Mouse (Mus musculus) myocyte (in vitro differentiated cells): ENCODE data around the gene Prr19. TPM values are rescaled to one million over a fixed set of nuclear protein-coding genes. Genes with fewer than 3 reads are reported as not detected.
A peak's percentile ranks its signal among the peaks of the same experiment; 100 is the strongest.

Experiments
- H3K27me3 ChIP-seq: one replicate; pipeline ENCODE4 v1.6.1; 2011; ENCODE audit not compliant: control insufficient read depth, insufficient read depth, insufficient read length
- H3K36me3 ChIP-seq: one replicate; pipeline ENCODE4 v1.6.1; 2011; ENCODE audit not compliant: control insufficient read depth, insufficient read depth
- H3K4me2 ChIP-seq: one replicate; pipeline ENCODE4 v1.6.1; 2011; ENCODE audit warnings: low read depth, control low read depth
- H3K4me3 ChIP-seq: one replicate; pipeline ENCODE4 v1.5.1; 2011; ENCODE audit warnings: mild to moderate bottlenecking, control low read depth, moderate library complexity
- H3K79me2 ChIP-seq: one replicate; pipeline ENCODE4 v1.6.1; 2011; ENCODE audit not compliant: control insufficient read depth, insufficient read depth
- H3ac ChIP-seq: one replicate; pipeline ENCODE4 v1.6.1; 2011; ENCODE audit not compliant: control insufficient read depth, insufficient read length
- CEBPB ChIP-seq: IDR thresholded peaks from 2 replicates; pipeline ENCODE4 v1.6.1; 2011; ENCODE audit warnings: mild to moderate bottlenecking, moderate library complexity; ENCODE audit not compliant: poor library complexity, insufficient read depth, severe bottlenecking
- E2F4 ChIP-seq: IDR thresholded peaks from one replicate; pipeline ENCODE4 v1.6.1; 2011; ENCODE audit warnings: mild to moderate bottlenecking, control low read depth, moderate library complexity; ENCODE audit not compliant: insufficient read depth
- MAX ChIP-seq: IDR thresholded peaks from one replicate; pipeline ENCODE4 v1.6.1; 2011; ENCODE audit warnings: low read depth, mild to moderate bottlenecking, control low read depth
- MYOD1 ChIP-seq, 3 experiments: IDR thresholded peaks; one replicate each; pipeline ENCODE4 v1.6.1; 2011; ENCODE audit warnings: control low read depth in 2 of 3, low read depth in 2 of 3, mild to moderate bottlenecking in 2 of 3, moderate library complexity in 1 of 3; ENCODE audit not compliant: insufficient read length in 2 of 3, control insufficient read depth in 1 of 3
- MYOG ChIP-seq, 3 experiments: IDR thresholded peaks; one replicate each; pipeline ENCODE4 v1.6.1; 2011; ENCODE audit warnings: control low read depth in 2 of 3, low read depth in 2 of 3, mild to moderate bottlenecking in 2 of 3; ENCODE audit not compliant: insufficient read length in 2 of 3, control insufficient read depth in 1 of 3, insufficient read depth in 1 of 3
- POLR2A ChIP-seq: IDR thresholded peaks from one replicate; pipeline ENCODE4 v1.6.1; 2011; ENCODE audit warnings: low read depth, mild to moderate bottlenecking, control low read depth, moderate library complexity; ENCODE audit not compliant: insufficient read length
- POLR2AphosphoS2 ChIP-seq: IDR thresholded peaks from one replicate; pipeline ENCODE4 v1.6.1; 2011; ENCODE audit warnings: low read depth, control low read depth; ENCODE audit not compliant: insufficient read length
- REST ChIP-seq: IDR thresholded peaks from one replicate; pipeline ENCODE4 v1.6.1; 2011; ENCODE audit warnings: mild to moderate bottlenecking, control low read depth, moderate library complexity; ENCODE audit not compliant: insufficient read depth, insufficient read length
- SRF ChIP-seq: IDR thresholded peaks from one replicate; pipeline ENCODE4 v1.6.1; 2011; ENCODE audit warnings: low read depth; ENCODE audit not compliant: control insufficient read depth, insufficient read length
- TCF12 ChIP-seq: IDR thresholded peaks from one replicate; pipeline ENCODE4 v1.6.1; 2011; ENCODE audit warnings: mild to moderate bottlenecking, control low read depth; ENCODE audit not compliant: poor library complexity, insufficient read depth, severe bottlenecking
- TCF3 ChIP-seq: IDR thresholded peaks from one replicate; pipeline ENCODE4 v1.6.1; 2011; ENCODE audit warnings: low read depth, control low read depth; ENCODE audit not compliant: insufficient read length
- USF1 ChIP-seq: IDR thresholded peaks from one replicate; pipeline ENCODE4 v1.6.1; 2011; ENCODE audit warnings: low read depth, mild to moderate bottlenecking, control low read depth, moderate library complexity
- polyA plus RNA-seq: library from polyadenylated mRNA; unstranded; fragments of >200 nt; fragmentation: generic; extraction: Trizol; gene quantifications from one replicate; pipeline ENCODE4 v1.2.1, GENCODE M21; 2012; ENCODE audit warnings: missing spikeins

Gene Prr19
- polyA plus RNA-seq, 1 experiment = not detected

- Histone ChIP-seq H3K4me2 (no peak overlapping the region), H3K79me2 (no peaks in the 10 kb centered on the region), H3K4me3 (no peak overlapping the region), H3ac (no peak overlapping the region), H3K36me3 (peaks cover 8% of the 10 kb centered on the region), H3K27me3 (no peaks in the 10 kb centered on the region)
- TF ChIP-seq MAX (no peak), SRF (no peak)
Observed at GRCm38 (mm10) chr7:25292107-25292506, 9.1 kb upstream of the Prr19 start.

GRCm38 (mm10) chr7:25293191-25293739, 7.9 kb upstream of the Prr19 start:
- Histone ChIP-seq H3K27me3 (no peaks in the 10 kb centered on the region), H3K36me3 (peaks cover 8% of the 10 kb centered on the region), H3K4me2 (no peak overlapping the region), H3ac (no peak overlapping the region), H3K4me3 (no peak overlapping the region), H3K79me2 (no peaks in the 10 kb centered on the region)
- TF ChIP-seq MYOD1 (IDR thresholded peaks at IDR 0.05; ENCODE audit: control insufficient read depth in 1 of 3, insufficient read length in 2 of 3, low read depth in 2 of 3) = no peak
- no peak for TF ChIP-seq TCF12
- no peak for TF ChIP-seq REST
- no peak for TF ChIP-seq CEBPB
- no peak for TF ChIP-seq MAX
- no peak for TF ChIP-seq TCF3
- TF ChIP-seq POLR2AphosphoS2 = no peak
- TF ChIP-seq POLR2A = no peak
- TF ChIP-seq USF1 = no peak
- TF ChIP-seq MYOG (IDR thresholded peaks at IDR 0.05; ENCODE audit: control insufficient read depth in 1 of 3, insufficient read depth in 1 of 3, insufficient read length in 2 of 3, low read depth in 2 of 3) = no peak
- no peak for TF ChIP-seq SRF
- no peak for TF ChIP-seq E2F4

- Histone ChIP-seq H3K79me2 (no peaks in the 10 kb centered on the region), H3K4me2 (no peak overlapping the region), H3K4me3 (no peak overlapping the region), H3K36me3 (peaks cover 5% of the 10 kb centered on the region), H3K27me3 (no peaks in the 10 kb centered on the region), H3ac (no peak overlapping the region)
- TF ChIP-seq CEBPB = no peak
- TF ChIP-seq TCF12 = no peak
- no peak for TF ChIP-seq TCF3
- TF ChIP-seq E2F4 = no peak
- peak; percentile 11 for TF ChIP-seq POLR2A
Observed at GRCm38 (mm10) chr7:25294495-25294894, 6.7 kb upstream of the Prr19 start.

- H3K79me2 ChIP-seq = no peaks in the 10 kb centered on the region
- H3K36me3 ChIP-seq = no peaks in the 10 kb centered on the region
- no peak overlapping the region for H3ac ChIP-seq
- no peaks in the 10 kb centered on the region for H3K27me3 ChIP-seq
- H3K4me2 ChIP-seq = no peak overlapping the region
- TF ChIP-seq POLR2AphosphoS2 = peak; percentile 50
- TF ChIP-seq POLR2A = no peak
- TF ChIP-seq MYOG (IDR thresholded peaks at IDR 0.05; ENCODE audit: control insufficient read depth in 1 of 3, insufficient read depth in 1 of 3, insufficient read length in 2 of 3, low read depth in 2 of 3) = no peak
- no peak for TF ChIP-seq USF1
- no peak for TF ChIP-seq MYOD1 (IDR thresholded peaks at IDR 0.05; ENCODE audit: control insufficient read depth in 1 of 3, insufficient read length in 2 of 3, low read depth in 2 of 3)
- no peak overlapping the region for H3K4me3 ChIP-seq
Observed at GRCm38 (mm10) chr7:25294960-25295722, 6.1 kb upstream of the Prr19 start.

- H3K4me3 ChIP-seq = peak overlapping the region; percentile 57
- H3K4me2 ChIP-seq = peak overlapping the region; percentile 63
- TF ChIP-seq MYOD1 (IDR thresholded peaks at IDR 0.05; ENCODE audit: control insufficient read depth in 1 of 3, insufficient read length in 2 of 3, low read depth in 2 of 3) = peak in 1 of 3 experiments; percentile 13
- no peak for TF ChIP-seq TCF3
- no peak for TF ChIP-seq TCF12
- no peak for TF ChIP-seq CEBPB
- TF ChIP-seq POLR2A = no peak
- no peak for TF ChIP-seq USF1
- no peak for TF ChIP-seq REST
- H3K27me3 ChIP-seq = no peaks in the 10 kb centered on the region
- H3K79me2 ChIP-seq = no peaks in the 10 kb centered on the region
- peak overlapping the region; percentile 86 for H3ac ChIP-seq
- no peaks in the 10 kb centered on the region for H3K36me3 ChIP-seq
Observed at GRCm38 (mm10) chr7:25296945-25297453, 4.2 kb upstream of the Prr19 start.
